Mouse (Mus musculus): Measurements from ENCODE around the gene Tesk1. TPM values are rescaled to one million over a fixed set of nuclear protein-coding genes. Genes with fewer than 3 reads are reported as not detected.
"Not testable (repeated sequence)": the region's sequence is repeated elsewhere in the genome, so short reads cannot be mapped to it uniquely, and the experiment has no call there.

The Tesk1 gene
- polyA plus RNA-seq, 1 experiment from 2014 or later = 9.2 TPM

DNA sequence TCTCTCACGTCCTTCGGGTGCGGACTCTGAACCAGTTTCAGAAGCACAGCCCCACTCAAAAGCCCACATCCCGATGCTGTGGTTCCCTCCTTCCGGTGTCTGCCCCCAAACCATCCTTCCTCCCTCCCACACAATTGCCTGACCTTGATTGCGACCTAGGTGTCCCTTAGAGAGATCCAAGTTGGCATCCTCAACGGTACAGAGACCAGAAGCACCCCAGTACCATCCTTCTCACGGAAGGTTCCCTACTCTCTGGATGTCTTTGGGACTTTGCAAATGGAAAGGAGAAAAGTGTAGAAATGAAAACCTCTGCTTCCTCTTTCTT lies 36.8 kb downstream of the Tesk1 start:
- Histone ChIP-seq H3K27ac (ENCODE audit: low read depth, low read length) (no peak overlapping the region), H3K4me1 (ENCODE audit: control insufficient read depth, insufficient read depth, low read depth, low read length) (peaks cover 3% of the 10 kb centered on the region)
- ATAC-seq = no peak

DNA sequence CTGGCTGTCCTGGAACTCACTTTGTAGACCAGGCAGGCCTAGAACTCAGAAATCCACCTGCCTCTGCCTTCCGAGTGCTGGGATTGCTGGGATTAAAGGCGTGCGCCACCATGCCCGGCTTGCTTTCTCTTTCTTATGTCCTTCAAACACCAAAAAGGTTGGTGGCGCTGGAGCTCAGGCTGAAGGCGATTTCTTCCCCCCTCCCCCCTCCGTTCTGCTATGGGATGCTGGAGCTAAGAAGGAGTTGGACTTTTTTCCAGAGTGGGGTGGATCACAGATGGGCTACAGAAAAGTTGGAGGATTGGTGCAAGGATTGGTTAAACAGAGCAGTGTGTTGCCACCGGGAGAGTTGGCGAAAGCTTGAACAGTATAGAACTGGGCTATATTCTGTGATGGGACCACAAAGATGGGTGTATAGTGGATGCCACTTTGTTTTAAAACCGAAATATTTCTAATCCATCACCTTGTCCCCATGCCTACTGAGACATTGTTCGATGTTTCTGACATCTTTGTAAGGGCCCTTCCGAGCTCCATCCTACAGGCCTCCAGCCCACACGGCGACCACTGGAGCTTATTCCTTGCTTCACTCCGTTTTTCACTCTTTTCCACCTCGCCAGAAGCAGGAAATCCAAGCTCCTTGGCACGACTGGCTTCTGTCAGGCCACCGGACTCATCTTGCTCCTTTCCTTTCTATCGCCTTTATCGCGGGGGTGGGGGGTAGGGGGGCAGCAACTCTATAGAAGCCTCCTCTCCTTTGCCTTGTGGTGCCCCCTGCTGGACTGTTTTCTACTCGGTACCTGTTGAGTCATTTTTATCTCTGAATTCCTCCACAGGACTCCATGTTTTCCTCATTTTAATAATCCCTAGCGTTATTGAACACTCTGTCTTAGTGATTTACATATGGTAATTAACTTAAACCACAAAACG lies 37.4 kb downstream of the Tesk1 start:
- no peaks in the 10 kb centered on the region for H3K27me3 ChIP-seq (replicated peaks; ENCODE audit: control insufficient read depth, insufficient read depth, low read length)
- no peak for ATAC-seq

More for the DNA sequence above, 36.8 kb downstream of the Tesk1 start:
- no peaks in the 10 kb centered on the region for H3K27me3 ChIP-seq (replicated peaks; ENCODE audit: control insufficient read depth, insufficient read depth, low read length)
- H3K9me3 ChIP-seq (ENCODE audit: control insufficient read depth, low read length) = no peaks in the 10 kb centered on the region
- peak overlapping the region; percentile 41 for H3K4me3 ChIP-seq (ENCODE audit: low read length)
- H3K4me2 ChIP-seq (ENCODE audit: low read length) = peak overlapping the region; percentile 63
- H3K36me3 ChIP-seq (ENCODE audit: control insufficient read depth, insufficient read depth, low read length) = no peaks in the 10 kb centered on the region
- H3K9ac ChIP-seq (ENCODE audit: low read depth, low read length) = peak overlapping the region; percentile 59
- WGBS = 57% methylated on average over 8 of the region's 8 CpGs

DNA sequence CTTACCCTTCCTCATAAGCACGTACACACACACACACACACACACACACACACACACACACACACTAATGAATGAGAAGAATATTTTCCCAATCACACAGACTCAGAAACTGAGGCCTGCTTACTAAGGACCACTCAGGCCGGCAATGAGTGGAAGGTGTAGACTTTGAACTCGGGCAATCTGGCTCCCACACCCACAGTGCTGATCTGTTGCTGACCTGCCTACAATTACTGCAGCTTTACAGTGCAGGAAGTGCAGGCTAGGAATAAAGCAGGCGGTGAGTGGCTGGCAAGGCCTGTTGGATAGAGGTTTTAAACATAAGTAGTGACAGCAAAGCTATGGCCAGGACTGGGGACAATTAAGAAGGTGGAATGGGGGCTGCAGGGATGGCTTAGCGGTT lies 39.2 kb downstream of the Tesk1 start:
- no peak overlapping the region for H3K4me3 ChIP-seq (ENCODE audit: low read length)
- WGBS = 93% methylated on average over 5 of the region's 5 CpGs
- peaks cover 3% of the 10 kb centered on the region for H3K4me1 ChIP-seq (ENCODE audit: control insufficient read depth, insufficient read depth, low read depth, low read length)
- no peaks in the 10 kb centered on the region for H3K27me3 ChIP-seq (replicated peaks; ENCODE audit: control insufficient read depth, insufficient read depth, low read length)
- ATAC-seq = no peak
- no peaks in the 10 kb centered on the region for H3K36me3 ChIP-seq (ENCODE audit: control insufficient read depth, insufficient read depth, low read length)
- no peaks in the 10 kb centered on the region for H3K9me3 ChIP-seq (ENCODE audit: control insufficient read depth, low read length)
- no peak overlapping the region for H3K27ac ChIP-seq (ENCODE audit: low read depth, low read length)
- no peak overlapping the region for H3K9ac ChIP-seq (ENCODE audit: low read depth, low read length)
- no peak overlapping the region for H3K4me2 ChIP-seq (ENCODE audit: low read length)

More for the DNA sequence above, 37.4 kb downstream of the Tesk1 start:
- Histone ChIP-seq H3K36me3 (ENCODE audit: control insufficient read depth, insufficient read depth, low read length) (no peaks in the 10 kb centered on the region), H3K9ac (ENCODE audit: low read depth, low read length) (no peak overlapping the region; the same call in 1 of the 2 replicates), H3K4me2 (ENCODE audit: low read length) (peak overlapping the region; percentile 37), H3K4me1 (ENCODE audit: control insufficient read depth, insufficient read depth, low read depth, low read length) (peaks cover 3% of the 10 kb centered on the region), H3K4me3 (ENCODE audit: low read length) (no peak overlapping the region), H3K27ac (ENCODE audit: low read depth, low read length) (no peak overlapping the region), H3K9me3 (ENCODE audit: control insufficient read depth, low read length) (no peaks in the 10 kb centered on the region)
- 48% methylated on average over 24 of the region's 24 CpGs for WGBS

DNA sequence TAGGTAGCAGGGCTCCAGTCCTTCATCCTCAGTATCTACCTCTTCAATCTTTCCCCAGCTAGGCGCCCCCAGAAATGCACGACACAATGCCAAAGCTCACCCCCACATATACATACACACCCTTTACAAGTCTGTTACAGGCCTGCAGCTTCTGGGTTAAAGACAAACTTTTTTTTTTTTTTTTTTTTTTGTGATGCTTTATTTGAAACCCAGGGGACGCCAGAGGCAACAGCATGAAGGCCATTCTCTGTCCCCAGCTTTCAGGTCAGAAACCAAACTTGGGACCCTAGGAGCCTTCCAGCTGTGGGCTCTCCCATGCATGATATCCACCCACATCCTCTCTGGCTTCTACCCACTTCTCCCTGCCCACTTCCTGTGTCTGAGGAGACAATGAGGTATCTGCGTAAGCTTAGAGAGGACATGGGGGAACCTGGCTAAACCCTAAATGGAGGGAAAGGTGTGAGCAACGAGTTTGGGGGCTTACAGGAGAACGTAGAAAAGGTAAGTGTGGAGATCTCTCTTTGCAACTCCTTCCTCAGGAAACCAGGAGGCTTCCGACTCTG lies 40.2 kb downstream of the Tesk1 start:
- no peak overlapping the region for H3K27ac ChIP-seq (ENCODE audit: low read depth, low read length)
- no peak for ATAC-seq
- no peaks in the 10 kb centered on the region for H3K36me3 ChIP-seq (ENCODE audit: control insufficient read depth, insufficient read depth, low read length)
- H3K4me3 ChIP-seq (ENCODE audit: low read length) = no peak overlapping the region
- no peak overlapping the region for H3K9ac ChIP-seq (ENCODE audit: low read depth, low read length)
- no peaks in the 10 kb centered on the region for H3K27me3 ChIP-seq (replicated peaks; ENCODE audit: control insufficient read depth, insufficient read depth, low read length)
- WGBS = 76% methylated on average over 7 of the region's 7 CpGs
- peaks cover 3% of the 10 kb centered on the region for H3K4me1 ChIP-seq (ENCODE audit: control insufficient read depth, insufficient read depth, low read depth, low read length)
- no peaks in the 10 kb centered on the region for H3K9me3 ChIP-seq (ENCODE audit: control insufficient read depth, low read length)
- H3K4me2 ChIP-seq (ENCODE audit: low read length) = no peak overlapping the region

DNA sequence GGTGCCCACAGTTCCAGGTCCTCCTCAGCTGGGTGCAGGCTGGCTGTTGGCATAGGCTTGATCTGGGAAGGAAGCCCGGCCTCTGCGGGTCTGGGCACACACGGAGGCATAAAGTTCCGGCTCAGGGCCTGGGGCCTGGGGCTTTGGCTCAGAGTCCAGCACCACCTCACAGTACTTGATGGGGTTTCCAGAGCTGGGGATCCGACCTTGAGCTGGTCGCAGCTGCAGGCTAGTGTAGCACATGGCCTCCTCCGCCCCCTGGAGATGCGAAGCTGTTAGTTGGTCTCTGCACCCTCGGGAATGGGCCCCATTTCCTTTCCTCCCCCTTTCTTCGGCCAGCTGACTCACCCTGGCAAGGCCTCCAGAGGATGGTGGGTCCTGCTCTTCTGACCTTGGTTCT lies 40.9 kb downstream of the Tesk1 start:
- Histone ChIP-seq H3K9ac (ENCODE audit: low read depth, low read length) (no peak overlapping the region), H3K9me3 (ENCODE audit: control insufficient read depth, low read length) (no peaks in the 10 kb centered on the region), H3K4me2 (ENCODE audit: low read length) (no peak overlapping the region), H3K4me3 (ENCODE audit: low read length) (no peak overlapping the region), H3K36me3 (ENCODE audit: control insufficient read depth, insufficient read depth, low read length) (no peaks in the 10 kb centered on the region), H3K4me1 (ENCODE audit: control insufficient read depth, insufficient read depth, low read depth, low read length) (peaks cover 3% of the 10 kb centered on the region), H3K27ac (ENCODE audit: low read depth, low read length) (no peak overlapping the region), H3K27me3 (replicated peaks; ENCODE audit: control insufficient read depth, insufficient read depth, low read length) (no peaks in the 10 kb centered on the region)
- no peak for ATAC-seq
- 73% methylated on average over 10 of the region's 10 CpGs for WGBS

DNA sequence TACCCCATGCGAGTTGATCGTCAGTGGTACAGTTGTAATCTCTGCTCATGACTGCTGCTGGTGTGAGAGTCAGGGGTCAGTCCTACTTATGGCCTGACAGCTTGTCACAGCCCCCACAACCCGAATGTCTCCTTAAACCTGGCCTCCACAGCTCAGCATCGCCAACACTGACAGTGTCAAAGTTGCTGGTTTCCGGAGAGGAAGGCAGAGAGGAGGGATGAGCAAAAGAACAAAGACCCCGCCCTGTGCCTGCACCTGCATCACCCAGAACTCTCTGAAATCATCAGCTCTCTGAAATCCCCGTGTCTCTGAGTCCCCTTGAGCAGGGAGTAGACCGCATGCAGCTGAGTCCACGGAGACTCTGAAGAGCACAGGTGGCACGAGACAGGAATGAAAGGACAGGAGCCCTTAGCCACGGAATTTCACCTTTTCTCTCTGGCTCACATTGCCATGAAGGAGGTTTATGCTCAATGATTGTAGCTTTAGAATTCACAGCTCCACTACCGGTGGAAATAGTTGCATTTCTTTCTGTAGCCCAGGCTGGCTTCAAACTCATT lies 41.9 kb downstream of the Tesk1 start, which contains the start of gene Sit1:
Sit1 (minus strand) TSS at position 200 of the 557 bp plus-strand sequence.
- Histone ChIP-seq H3K4me1 (ENCODE audit: control insufficient read depth, insufficient read depth, low read depth, low read length) (no peaks in the 10 kb centered on the region), H3K4me3 (ENCODE audit: low read length) (no peak within 1 kb of the TSS), H3K27me3 (replicated peaks; ENCODE audit: control insufficient read depth, insufficient read depth, low read length) (no peaks in the 10 kb centered on the region), H3K9ac (ENCODE audit: low read depth, low read length) (no peak within 1 kb of the TSS), H3K9me3 (ENCODE audit: control insufficient read depth, low read length) (no peaks in the 10 kb centered on the region), H3K27ac (ENCODE audit: low read depth, low read length) (no peak within 1 kb of the TSS), H3K36me3 (ENCODE audit: control insufficient read depth, insufficient read depth, low read length) (no peaks in the 10 kb centered on the region), H3K4me2 (ENCODE audit: low read length) (no peak within 1 kb of the TSS)
- ATAC-seq = no peak
- 58% methylated on average over 12 of the region's 12 CpGs for WGBS

DNA sequence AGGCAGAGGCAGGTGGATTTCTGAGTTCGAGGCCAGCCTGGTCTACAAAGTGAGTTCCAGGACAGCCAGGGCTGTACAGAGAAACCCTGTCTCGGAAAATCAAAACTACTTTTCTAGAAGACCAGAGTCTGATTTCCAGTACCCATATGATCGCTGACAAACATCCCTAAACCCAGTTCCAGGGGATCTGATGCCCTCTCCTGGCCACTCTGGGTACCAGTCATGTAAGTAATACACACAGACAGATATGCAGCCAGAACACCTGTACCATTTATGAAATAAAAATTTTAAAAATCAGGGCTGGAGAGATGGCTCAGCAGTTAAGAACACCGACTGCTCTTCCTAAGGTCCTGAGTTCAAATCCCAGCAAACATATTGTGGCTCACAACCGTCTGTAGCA lies 43.9 kb downstream of the Tesk1 start:
- not testable (repeated sequence) for H3K9ac ChIP-seq (ENCODE audit: low read depth, low read length); H3K36me3 ChIP-seq (ENCODE audit: control insufficient read depth, insufficient read depth, low read length); H3K27ac ChIP-seq (ENCODE audit: low read depth, low read length); H3K9me3 ChIP-seq (ENCODE audit: control insufficient read depth, low read length); H3K4me1 ChIP-seq (ENCODE audit: control insufficient read depth, insufficient read depth, low read depth, low read length); H3K27me3 ChIP-seq (replicated peaks; ENCODE audit: control insufficient read depth, insufficient read depth, low read length); H3K4me2 ChIP-seq (ENCODE audit: low read length); ATAC-seq; H3K4me3 ChIP-seq (ENCODE audit: low read length)
- WGBS = 88% methylated on average over 5 of the region's 5 CpGs

DNA sequence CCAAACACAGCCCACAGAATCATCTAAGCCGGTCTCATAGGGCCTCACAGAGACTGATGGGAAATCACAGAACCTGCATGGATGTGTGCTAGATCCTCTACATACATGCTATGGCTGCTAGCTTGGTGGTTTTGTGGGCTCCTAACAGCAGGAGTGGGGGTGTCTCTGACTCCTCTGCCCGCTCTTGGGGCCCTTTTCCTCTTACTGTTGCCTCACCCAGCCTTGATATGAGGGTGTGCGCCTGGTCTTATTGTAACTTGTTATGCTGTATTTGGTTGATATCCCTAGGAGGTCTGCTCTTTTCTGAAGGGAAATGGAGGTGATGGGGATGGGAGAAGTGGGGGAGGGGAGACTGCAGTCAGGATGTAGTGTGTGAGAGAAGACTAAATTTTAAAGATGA lies 47.9 kb downstream of the Tesk1 start:
- Histone ChIP-seq H3K36me3 (ENCODE audit: control insufficient read depth, insufficient read depth, low read length) (no peaks in the 10 kb centered on the region), H3K4me3 (ENCODE audit: low read length) (no peak overlapping the region), H3K4me2 (ENCODE audit: low read length) (no peak overlapping the region), H3K9me3 (ENCODE audit: control insufficient read depth, low read length) (no peaks in the 10 kb centered on the region), H3K27ac (ENCODE audit: low read depth, low read length) (no peak overlapping the region), H3K4me1 (ENCODE audit: control insufficient read depth, insufficient read depth, low read depth, low read length) (peaks cover 6% of the 10 kb centered on the region), H3K27me3 (replicated peaks; ENCODE audit: control insufficient read depth, insufficient read depth, low read length) (no peaks in the 10 kb centered on the region), H3K9ac (ENCODE audit: low read depth, low read length) (no peak overlapping the region)
- ATAC-seq = no peak
- 94% methylated on average over 3 of the region's 3 CpGs for WGBS

DNA sequence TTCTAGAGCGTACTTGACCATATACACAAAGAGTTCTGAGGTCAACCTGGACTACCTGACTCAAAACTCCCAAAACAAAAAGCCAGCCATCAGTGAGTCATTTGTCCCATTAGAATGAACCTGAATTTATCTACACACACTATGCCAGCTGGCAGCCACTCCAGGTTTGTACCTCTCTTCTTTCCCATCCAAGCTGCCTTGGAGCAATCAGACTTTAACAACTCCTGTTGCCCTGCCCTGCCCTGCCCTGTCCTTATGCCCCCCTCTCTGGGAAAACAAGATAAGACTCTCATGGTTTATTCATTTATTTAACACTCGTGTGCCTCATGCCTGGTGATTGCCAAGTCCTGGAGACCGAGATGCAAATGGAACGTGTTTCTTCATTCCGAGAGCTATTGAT lies 49.1 kb downstream of the Tesk1 start:
- Histone ChIP-seq H3K36me3 (ENCODE audit: control insufficient read depth, insufficient read depth, low read length) (no peaks in the 10 kb centered on the region), H3K4me1 (ENCODE audit: control insufficient read depth, insufficient read depth, low read depth, low read length) (peaks cover 10% of the 10 kb centered on the region), H3K4me3 (ENCODE audit: low read length) (no peak overlapping the region), H3K27me3 (replicated peaks; ENCODE audit: control insufficient read depth, insufficient read depth, low read length) (no peaks in the 10 kb centered on the region), H3K27ac (ENCODE audit: low read depth, low read length) (no peak overlapping the region), H3K9ac (ENCODE audit: low read depth, low read length) (no peak overlapping the region), H3K9me3 (ENCODE audit: control insufficient read depth, low read length) (no peaks in the 10 kb centered on the region), H3K4me2 (ENCODE audit: low read length) (no peak overlapping the region)
- no peak for ATAC-seq
- WGBS = 87% methylated on average over 5 of the region's 5 CpGs

Data from hindbrain, embryonic 16.5 days (tissue).